Mouse (Mus musculus): ENCODE data around the gene Klhl26. TPM values are rescaled to one million over a fixed set of nuclear protein-coding genes. Genes with fewer than 3 reads are reported as not detected.

Klhl26 gene
- polyA plus RNA-seq, 1 experiment, result 32.5 TPM

GRCm38 (mm10) chr8:70471856-70472255 is 4.9 kb downstream of the Klhl26 start:
- H3K4me2 ChIP-seq (ENCODE audit: low read depth), result no peak overlapping the region
- H3ac ChIP-seq (ENCODE audit: control insufficient read depth, insufficient read length), result no peak overlapping the region
- H3K4me3 ChIP-seq, result no peak overlapping the region
- H3K36me3 ChIP-seq (ENCODE audit: control insufficient read depth, insufficient read depth), result peaks cover 4% of the 10 kb centered on the region
- peaks cover 87% of the 10 kb centered on the region for H3K79me2 ChIP-seq (ENCODE audit: control insufficient read depth, insufficient read depth)
- TF ChIP-seq TCF3 (IDR thresholded peaks at IDR 0.05; ENCODE audit: insufficient read length, low read depth), result no peak
- no peak for TF ChIP-seq MYOG (IDR thresholded peaks at IDR 0.05; ENCODE audit: control insufficient read depth in 1 of 3, insufficient read depth in 1 of 3, insufficient read length in 2 of 3, low read depth in 2 of 3)
- TF ChIP-seq E2F4 (IDR thresholded peaks at IDR 0.05; ENCODE audit: insufficient read depth), result no peak
- TF ChIP-seq MAX (IDR thresholded peaks at IDR 0.05; ENCODE audit: low read depth), result no peak
- TF ChIP-seq POLR2A (IDR thresholded peaks at IDR 0.05; ENCODE audit: insufficient read length, low read depth), result no peak
- no peak for TF ChIP-seq SRF (IDR thresholded peaks at IDR 0.05; ENCODE audit: control insufficient read depth, insufficient read length, low read depth)
- TF ChIP-seq POLR2AphosphoS2 (IDR thresholded peaks at IDR 0.05; ENCODE audit: insufficient read length, low read depth), result no peak
- TF ChIP-seq REST (IDR thresholded peaks at IDR 0.05; ENCODE audit: insufficient read depth, insufficient read length), result no peak
- no peak for TF ChIP-seq USF1 (IDR thresholded peaks at IDR 0.05; ENCODE audit: low read depth)
- TF ChIP-seq TCF12 (IDR thresholded peaks at IDR 0.05; ENCODE audit: insufficient read depth, poor library complexity, severe bottlenecking), result no peak
- no peak for TF ChIP-seq CEBPB (IDR thresholded peaks at IDR 0.05; ENCODE audit: insufficient read depth, poor library complexity, severe bottlenecking)
- TF ChIP-seq MYOD1 (IDR thresholded peaks at IDR 0.05; ENCODE audit: control insufficient read depth in 1 of 3, insufficient read length in 2 of 3, low read depth in 2 of 3), result no peak
- no peaks in the 10 kb centered on the region for H3K27me3 ChIP-seq (ENCODE audit: control insufficient read depth, insufficient read depth, insufficient read length)

- Histone ChIP-seq H3K79me2 (ENCODE audit: control insufficient read depth, insufficient read depth) (peaks cover 81% of the 10 kb centered on the region), H3K27me3 (ENCODE audit: control insufficient read depth, insufficient read depth, insufficient read length) (no peaks in the 10 kb centered on the region), H3K4me2 (ENCODE audit: low read depth) (no peak overlapping the region), H3K36me3 (ENCODE audit: control insufficient read depth, insufficient read depth) (peaks cover 4% of the 10 kb centered on the region), H3ac (ENCODE audit: control insufficient read depth, insufficient read length) (no peak overlapping the region), H3K4me3 (no peak overlapping the region)
- TF ChIP-seq MYOG (IDR thresholded peaks at IDR 0.05; ENCODE audit: control insufficient read depth in 1 of 3, insufficient read depth in 1 of 3, insufficient read length in 2 of 3, low read depth in 2 of 3) (no peak), TCF12 (IDR thresholded peaks at IDR 0.05; ENCODE audit: insufficient read depth, poor library complexity, severe bottlenecking) (no peak), POLR2AphosphoS2 (IDR thresholded peaks at IDR 0.05; ENCODE audit: insufficient read length, low read depth) (no peak), MAX (IDR thresholded peaks at IDR 0.05; ENCODE audit: low read depth) (no peak), CEBPB (IDR thresholded peaks at IDR 0.05; ENCODE audit: insufficient read depth, poor library complexity, severe bottlenecking) (no peak), MYOD1 (IDR thresholded peaks at IDR 0.05; ENCODE audit: control insufficient read depth in 1 of 3, insufficient read length in 2 of 3, low read depth in 2 of 3) (no peak), USF1 (IDR thresholded peaks at IDR 0.05; ENCODE audit: low read depth) (no peak), POLR2A (IDR thresholded peaks at IDR 0.05; ENCODE audit: insufficient read length, low read depth) (no peak), TCF3 (IDR thresholded peaks at IDR 0.05; ENCODE audit: insufficient read length, low read depth) (no peak), SRF (IDR thresholded peaks at IDR 0.05; ENCODE audit: control insufficient read depth, insufficient read length, low read depth) (no peak), REST (IDR thresholded peaks at IDR 0.05; ENCODE audit: insufficient read depth, insufficient read length) (no peak), E2F4 (IDR thresholded peaks at IDR 0.05; ENCODE audit: insufficient read depth) (no peak)
These were observed 6.8 kb downstream of the Klhl26 start for GRCm38 (mm10) chr8:70469938-70470337.

DNA sequence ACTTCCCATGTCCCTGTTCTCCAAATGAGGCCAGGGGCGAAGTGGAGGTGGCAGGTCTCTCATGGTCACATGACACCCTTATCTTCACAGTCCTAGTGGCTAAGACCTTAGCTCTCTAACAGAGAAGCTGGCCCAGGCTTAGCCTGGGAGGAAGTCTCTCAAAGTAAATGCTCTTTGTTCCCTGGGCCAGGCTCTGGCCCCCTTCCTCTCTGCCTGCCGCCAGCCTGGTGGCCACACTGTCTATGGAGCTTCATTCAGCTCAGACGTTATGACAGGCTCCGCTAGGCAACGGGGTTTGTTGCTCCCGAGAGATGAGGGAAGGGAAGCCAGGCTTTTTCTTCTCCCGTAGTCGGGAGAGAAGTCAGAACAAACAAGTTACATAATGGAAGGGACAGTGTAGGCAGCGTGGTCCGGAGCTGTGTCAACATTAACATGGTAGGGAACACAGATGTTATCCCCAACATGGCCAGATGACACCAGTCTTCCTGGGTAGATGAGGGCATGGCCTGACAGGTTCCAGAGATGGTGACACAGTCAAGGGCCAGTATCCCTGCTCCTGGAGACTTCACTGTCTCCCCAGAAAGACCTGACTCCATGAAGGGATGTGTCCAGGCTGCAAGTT is 7.4 kb downstream of the Klhl26 start:
- H3K4me2 ChIP-seq (ENCODE audit: low read depth), result no peak overlapping the region

DNA sequence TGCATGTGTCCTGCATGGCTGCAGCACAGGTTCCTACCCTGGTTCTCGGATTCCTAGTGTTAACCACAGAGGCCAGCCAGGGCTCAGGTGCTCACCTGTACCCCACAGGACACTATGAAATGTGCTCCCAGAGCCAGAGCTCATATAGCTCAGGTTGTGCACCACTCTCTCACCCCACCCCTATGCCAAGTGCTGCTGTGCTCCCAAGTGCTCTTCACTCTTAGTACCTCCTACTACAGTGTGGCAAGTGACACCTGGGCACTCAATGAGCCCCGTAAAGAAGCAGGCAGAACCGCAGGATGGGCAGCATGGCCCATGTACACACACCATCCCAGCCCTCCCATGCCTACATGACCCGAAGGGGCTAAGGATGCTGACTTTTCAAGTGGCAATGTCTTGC is 8.0 kb downstream of the Klhl26 start:
- H3K4me2 ChIP-seq (ENCODE audit: low read depth), result no peak overlapping the region
- no peak overlapping the region for H3K4me3 ChIP-seq
- no peak for TF ChIP-seq E2F4 (IDR thresholded peaks at IDR 0.05; ENCODE audit: insufficient read depth)
- TF ChIP-seq USF1 (IDR thresholded peaks at IDR 0.05; ENCODE audit: low read depth), result no peak
- TF ChIP-seq REST (IDR thresholded peaks at IDR 0.05; ENCODE audit: insufficient read depth, insufficient read length), result no peak
- TF ChIP-seq TCF12 (IDR thresholded peaks at IDR 0.05; ENCODE audit: insufficient read depth, poor library complexity, severe bottlenecking), result no peak
- TF ChIP-seq TCF3 (IDR thresholded peaks at IDR 0.05; ENCODE audit: insufficient read length, low read depth), result no peak
- TF ChIP-seq MAX (IDR thresholded peaks at IDR 0.05; ENCODE audit: low read depth), result no peak
- no peak for TF ChIP-seq MYOG (IDR thresholded peaks at IDR 0.05; ENCODE audit: control insufficient read depth in 1 of 3, insufficient read depth in 1 of 3, insufficient read length in 2 of 3, low read depth in 2 of 3)
- no peak for TF ChIP-seq MYOD1 (IDR thresholded peaks at IDR 0.05; ENCODE audit: control insufficient read depth in 1 of 3, insufficient read length in 2 of 3, low read depth in 2 of 3)
- no peak for TF ChIP-seq CEBPB (IDR thresholded peaks at IDR 0.05; ENCODE audit: insufficient read depth, poor library complexity, severe bottlenecking)
- TF ChIP-seq SRF (IDR thresholded peaks at IDR 0.05; ENCODE audit: control insufficient read depth, insufficient read length, low read depth), result no peak
- TF ChIP-seq POLR2AphosphoS2 (IDR thresholded peaks at IDR 0.05; ENCODE audit: insufficient read length, low read depth), result no peak
- TF ChIP-seq POLR2A (IDR thresholded peaks at IDR 0.05; ENCODE audit: insufficient read length, low read depth), result no peak
- H3K36me3 ChIP-seq (ENCODE audit: control insufficient read depth, insufficient read depth), result peaks cover 4% of the 10 kb centered on the region
- H3K27me3 ChIP-seq (ENCODE audit: control insufficient read depth, insufficient read depth, insufficient read length), result no peaks in the 10 kb centered on the region
- peaks cover 80% of the 10 kb centered on the region for H3K79me2 ChIP-seq (ENCODE audit: control insufficient read depth, insufficient read depth)
- no peak overlapping the region for H3ac ChIP-seq (ENCODE audit: control insufficient read depth, insufficient read length)

More for the DNA sequence above, 7.4 kb downstream of the Klhl26 start:
- H3K27me3 ChIP-seq (ENCODE audit: control insufficient read depth, insufficient read depth, insufficient read length), result no peaks in the 10 kb centered on the region
- no peak overlapping the region for H3ac ChIP-seq (ENCODE audit: control insufficient read depth, insufficient read length)
- no peak overlapping the region for H3K4me3 ChIP-seq
- H3K79me2 ChIP-seq (ENCODE audit: control insufficient read depth, insufficient read depth), result peaks cover 81% of the 10 kb centered on the region
- TF ChIP-seq USF1 (IDR thresholded peaks at IDR 0.05; ENCODE audit: low read depth), result peak; percentile 16
- TF ChIP-seq MYOD1 (IDR thresholded peaks at IDR 0.05; ENCODE audit: control insufficient read depth in 1 of 3, insufficient read length in 2 of 3, low read depth in 2 of 3), result no peak
- no peak for TF ChIP-seq TCF3 (IDR thresholded peaks at IDR 0.05; ENCODE audit: insufficient read length, low read depth)
- no peak for TF ChIP-seq TCF12 (IDR thresholded peaks at IDR 0.05; ENCODE audit: insufficient read depth, poor library complexity, severe bottlenecking)
- H3K36me3 ChIP-seq (ENCODE audit: control insufficient read depth, insufficient read depth), result peaks cover 4% of the 10 kb centered on the region

Measured in myocyte (in vitro differentiated cells).